Mouse (Mus musculus) megakaryocyte, embryonic 14.5 days (primary cell): Measurements from ENCODE around the gene Sort1.

Experiments used
- FLI1 ChIP-seq: IDR thresholded peaks from 2 replicates; pipeline ENCODE4 v1.6.1; 2012; ENCODE audit warnings: low read length, inconsistent platforms, mixed read lengths
- GATA1 ChIP-seq: IDR thresholded peaks from 3 replicates; pipeline ENCODE4 v1.6.1; 2012; ENCODE audit warnings: mixed read lengths, low read length, inconsistent platforms, borderline replicate concordance

GRCm38 (mm10) chr3:108364270-108364995, 80.6 kb downstream of the Sort1 start, which contains the start of gene Mybphl:
- no peak for TF ChIP-seq GATA1
- TF ChIP-seq FLI1 = no peak
